Mouse (Mus musculus): ENCODE results near the gene Mxra7.
"Not testable (repeated sequence)": the region's sequence is repeated elsewhere in the genome, so short reads cannot be mapped to it uniquely, and the experiment has no call there.

Mxra7 gene

DNA sequence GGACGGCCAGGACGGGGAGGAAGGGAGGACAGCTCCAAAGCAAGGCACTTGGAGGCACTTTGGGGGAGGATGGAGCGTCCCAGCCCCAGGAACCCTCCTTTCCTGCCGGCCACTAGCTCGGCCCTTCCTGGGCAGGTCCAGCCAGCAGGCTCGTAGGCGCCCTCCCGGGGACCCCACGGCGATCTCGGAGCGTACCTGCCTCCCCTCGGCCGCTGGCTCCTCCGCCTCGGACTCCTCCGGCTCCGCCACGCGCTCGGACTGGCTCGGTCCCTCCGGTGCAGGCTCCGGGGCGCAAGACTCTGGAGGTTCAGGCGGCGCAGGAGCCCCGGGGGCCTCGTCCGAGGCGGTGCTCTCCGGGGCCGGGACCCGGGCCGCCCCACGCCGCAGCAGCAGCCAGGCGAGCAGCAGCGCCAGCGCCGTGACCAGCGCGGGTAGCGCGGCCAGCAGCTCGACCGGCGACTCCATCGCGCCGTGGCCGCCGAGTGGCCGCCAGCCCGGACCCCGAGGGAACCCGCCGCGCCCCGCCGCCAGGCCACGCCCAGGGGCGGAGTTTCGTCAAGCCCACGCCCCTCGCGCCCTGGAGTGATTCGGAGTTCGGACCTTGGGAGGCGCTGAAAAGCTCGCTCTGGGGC, at the start of gene Mxra7:
Mxra7 (minus strand) TSS at position 513 of the 632 bp plus-strand sequence.
- DNase-seq (ENCODE audit: low spot score in 2 of 2), result peak; percentile 34 to 56

- no peak for DNase-seq (ENCODE audit: low spot score in 2 of 2)
Measured at GRCm38 (mm10) chr11:116873987-116874386, 46.1 kb upstream of the Mxra7 start.

DNA sequence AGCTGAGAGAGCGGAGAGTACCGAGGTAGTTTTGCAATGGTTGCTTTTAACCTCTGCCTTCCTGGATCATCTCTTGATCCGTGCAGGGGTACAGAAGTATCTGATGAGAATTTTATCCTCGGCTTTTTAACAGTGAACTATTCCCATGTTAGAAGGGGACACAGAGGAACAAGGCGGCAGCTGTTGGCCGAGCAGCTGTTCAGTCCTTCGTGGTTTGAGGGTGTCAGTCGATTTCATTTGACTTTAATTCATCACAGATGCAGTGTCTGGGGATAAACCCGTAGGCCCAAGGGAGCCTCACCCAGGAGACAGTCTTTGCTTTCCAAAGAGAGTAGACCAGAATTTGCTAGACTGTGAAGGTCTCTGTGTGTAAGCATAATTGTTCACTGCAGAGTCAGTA, 43.7 kb upstream of the Mxra7 start:
- DNase-seq (ENCODE audit: low spot score in 2 of 2), result no peak

DNA sequence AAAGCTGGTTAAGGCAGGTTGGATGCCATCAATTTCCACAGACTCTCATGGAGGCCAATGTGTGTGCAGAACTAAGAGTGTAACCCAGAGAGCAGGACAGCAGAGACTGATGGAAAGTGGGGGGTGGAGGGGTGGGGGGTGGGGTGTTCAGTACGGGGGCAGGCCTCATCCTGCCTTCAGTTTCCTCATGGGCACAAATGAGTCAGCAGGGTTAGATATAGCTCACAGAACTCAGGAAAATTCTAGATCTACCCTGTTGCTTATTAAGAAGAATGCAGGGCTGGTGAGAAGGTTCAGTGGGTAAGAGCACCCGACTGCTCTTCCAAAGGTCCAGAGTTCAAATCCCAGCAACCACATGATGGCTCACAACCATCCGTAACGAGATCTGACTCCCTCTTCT, 41.8 kb upstream of the Mxra7 start:
- DNase-seq (ENCODE audit: low spot score in 2 of 2), result no peak

DNA sequence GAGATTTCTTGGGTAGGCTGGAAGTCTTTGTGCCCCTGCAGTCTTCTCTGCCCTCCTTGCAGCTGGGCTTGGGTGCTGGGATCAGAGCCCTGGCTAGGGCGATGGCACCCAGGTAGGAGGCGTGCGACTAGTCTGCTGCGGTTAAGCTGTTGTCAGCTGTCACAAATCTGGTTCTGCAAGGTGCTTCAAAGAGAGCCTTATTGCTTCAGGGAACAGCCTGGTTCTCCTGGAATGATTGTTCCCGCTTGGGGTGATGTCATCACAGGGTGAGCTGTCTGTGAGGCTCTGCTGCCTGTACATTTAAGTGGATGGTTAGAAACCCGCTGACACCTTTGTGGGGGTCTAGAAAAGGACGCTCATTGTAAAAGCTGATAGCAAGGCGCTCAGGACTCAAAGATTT, 41.4 kb upstream of the Mxra7 start:
- DNase-seq (ENCODE audit: low spot score in 2 of 2), result no peak

GRCm38 (mm10) chr11:116868129-116868528, 40.3 kb upstream of the Mxra7 start:
- no peak for DNase-seq (ENCODE audit: low spot score in 2 of 2)

GRCm38 (mm10) chr11:116865945-116866585, 38.2 kb upstream of the Mxra7 start:
- no peak for DNase-seq (ENCODE audit: low spot score in 2 of 2)

DNA sequence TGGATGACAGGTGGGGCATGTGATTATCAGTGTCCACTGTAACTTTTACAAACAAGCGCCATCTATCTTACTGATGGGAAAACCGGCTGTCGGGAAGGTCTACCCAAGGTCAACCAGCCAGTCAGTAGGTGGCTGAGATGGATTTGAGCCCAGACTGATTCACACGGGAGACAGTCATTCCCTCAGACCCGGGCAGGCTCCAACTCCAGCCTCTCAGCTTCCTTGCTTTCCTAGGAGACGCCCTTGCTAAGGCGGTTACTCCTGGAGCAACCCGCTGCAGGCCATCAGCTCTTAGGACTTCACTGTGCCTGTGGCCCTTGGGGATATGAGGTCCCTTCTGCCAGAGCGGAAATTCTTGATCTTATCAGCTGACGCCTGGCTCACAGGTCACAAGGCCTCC, 36.6 kb upstream of the Mxra7 start:
- no peak for DNase-seq (ENCODE audit: low spot score in 2 of 2)

DNA sequence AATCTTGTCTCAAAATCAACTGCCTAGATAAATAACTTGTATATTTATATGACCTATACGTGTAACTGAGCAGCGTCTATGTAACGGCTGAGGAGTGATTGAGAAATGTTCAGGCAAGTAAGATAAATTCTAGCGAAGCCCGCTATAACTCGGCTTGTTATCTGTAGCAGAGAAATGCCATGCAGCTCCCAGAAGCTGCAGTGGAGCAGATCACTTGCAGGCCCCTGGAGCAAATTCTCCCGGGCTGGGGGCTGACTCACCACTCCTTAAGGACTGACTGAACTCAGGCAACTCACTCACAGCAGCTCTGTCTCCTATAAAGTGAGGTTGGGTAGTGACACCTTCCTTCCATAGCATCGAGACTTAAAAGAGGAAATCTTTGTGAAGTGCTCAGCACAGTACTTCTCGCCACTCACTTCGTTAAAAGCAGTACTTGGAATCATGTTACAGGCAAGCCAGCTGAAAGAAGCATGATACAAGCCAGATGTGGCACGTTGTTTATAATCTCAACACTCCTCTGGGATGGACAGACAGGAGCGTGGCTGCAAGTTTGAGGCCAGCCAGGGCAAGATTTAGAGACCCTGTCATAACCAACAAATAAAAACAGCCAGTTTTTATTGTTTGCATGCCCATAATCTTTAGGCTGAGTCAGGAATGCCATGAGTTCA, 29.5 kb upstream of the Mxra7 start:
- no peak for DNase-seq (ENCODE audit: low spot score in 2 of 2)

DNA sequence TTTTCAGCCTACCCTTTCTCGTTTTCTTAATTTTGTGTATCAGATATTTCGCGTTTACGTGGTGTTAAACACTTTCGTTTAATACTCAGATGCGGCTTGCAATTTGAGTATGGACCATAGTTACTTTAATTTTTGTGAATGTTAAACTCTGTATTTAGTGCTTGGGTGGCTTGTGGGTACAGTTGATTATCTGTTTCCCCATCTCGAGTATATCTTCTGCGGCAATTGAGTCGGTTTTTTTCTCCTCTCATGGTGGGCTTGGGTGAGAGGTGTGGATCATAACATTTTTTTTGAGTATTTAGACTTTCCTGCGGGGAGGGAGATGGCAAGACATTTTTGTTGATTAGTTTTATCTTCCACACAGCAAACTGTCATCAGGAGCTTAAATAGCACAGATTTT, 26.4 kb upstream of the Mxra7 start:
- DNase-seq (ENCODE audit: low spot score in 2 of 2), result no peak

DNA sequence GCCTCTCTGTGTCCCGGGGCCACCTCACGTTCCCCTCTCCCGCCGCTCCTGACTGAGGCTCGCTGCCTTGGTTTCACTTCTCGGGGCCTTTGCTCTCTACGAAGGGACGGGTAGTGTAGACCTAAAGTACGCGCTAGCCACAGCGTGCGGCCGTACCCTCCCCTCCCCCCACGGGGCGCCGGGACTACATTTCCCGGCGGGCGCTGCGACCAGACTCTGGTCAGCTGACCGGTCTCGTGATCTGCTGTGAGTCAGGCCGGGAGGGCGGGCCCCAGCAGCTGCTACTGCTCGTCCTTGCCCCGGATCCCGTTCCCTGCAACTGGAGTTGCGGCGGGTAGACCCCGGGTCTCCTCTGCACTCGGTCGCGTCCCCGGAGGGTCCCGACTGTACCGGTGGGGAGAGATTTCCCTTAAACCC, 25.7 kb upstream of the Mxra7 start:
- DNase-seq (ENCODE audit: low spot score in 2 of 2), result peak; percentile 92 to 96

GRCm38 (mm10) chr11:116852891-116853511, 25.2 kb upstream of the Mxra7 start, which contains the start of gene Srsf2:
Gene Srsf2, minus strand, starts transcription at chr11:116853094.
- DNase-seq (ENCODE audit: low spot score in 2 of 2), result peak; percentile 95 to 96

- DNase-seq (ENCODE audit: low spot score in 2 of 2), result peak; percentile 68 to 77
Measured at GRCm38 (mm10) chr11:116852291-116852890, 24.5 kb upstream of the Mxra7 start, which contains the start of gene Mfsd11. Gene Mfsd11, plus strand, starts transcription at chr11:116852440.

GRCm38 (mm10) chr11:116851576-116852290, 23.9 kb upstream of the Mxra7 start:
- DNase-seq (ENCODE audit: low spot score in 2 of 2), result no peak

DNA sequence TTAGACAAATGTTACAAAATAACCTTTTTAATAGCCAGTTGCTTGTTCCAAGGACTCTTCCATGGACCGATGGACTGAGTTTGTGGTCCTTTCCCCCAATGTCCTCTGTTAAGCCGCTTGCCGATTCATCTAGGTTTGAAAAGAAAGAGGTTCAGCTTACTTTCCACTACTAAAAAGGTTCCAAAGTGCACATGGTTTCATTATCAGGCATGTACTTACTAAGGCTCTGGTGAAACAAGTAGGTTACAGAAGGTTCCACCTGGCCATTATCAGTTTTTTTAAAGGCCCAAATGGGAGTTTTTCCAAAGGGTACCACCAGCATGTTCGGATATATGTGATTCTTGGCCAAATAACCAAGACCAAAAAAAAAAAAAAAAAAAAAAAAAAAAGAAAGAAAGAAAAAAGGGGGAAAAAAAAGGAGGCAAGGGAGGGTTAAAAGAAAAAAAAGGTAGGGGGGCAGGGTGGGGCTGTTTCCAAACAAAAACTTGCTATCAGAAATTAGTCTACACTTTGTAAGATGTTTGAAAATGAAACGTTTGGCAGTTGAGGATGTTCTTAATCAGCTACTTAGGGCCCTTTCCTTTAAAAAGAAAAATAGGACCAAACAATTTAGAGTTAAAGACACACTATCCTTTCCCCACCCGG, 23.1 kb upstream of the Mxra7 start:
- DNase-seq (ENCODE audit: low spot score in 2 of 2), result no peak

DNA sequence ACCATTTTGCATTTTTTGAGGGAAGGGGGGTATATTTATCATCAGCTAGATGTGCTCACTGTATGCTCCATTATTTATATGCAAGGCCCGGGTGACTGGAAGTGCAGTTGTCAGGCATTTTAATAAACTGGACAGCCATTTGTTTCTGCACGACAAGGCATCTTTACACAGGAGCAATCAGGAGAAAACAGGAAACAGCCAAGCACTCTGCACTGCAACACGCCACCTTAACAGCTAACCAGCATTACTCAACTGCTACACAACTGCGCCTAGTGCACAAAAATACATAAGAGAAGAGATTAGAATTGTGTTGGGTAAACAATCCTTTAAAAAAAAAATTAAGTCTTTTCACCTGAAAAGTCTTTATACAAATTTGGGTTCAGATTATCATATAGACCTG, 22.2 kb upstream of the Mxra7 start:
- no peak for DNase-seq (ENCODE audit: low spot score in 2 of 2)

DNA sequence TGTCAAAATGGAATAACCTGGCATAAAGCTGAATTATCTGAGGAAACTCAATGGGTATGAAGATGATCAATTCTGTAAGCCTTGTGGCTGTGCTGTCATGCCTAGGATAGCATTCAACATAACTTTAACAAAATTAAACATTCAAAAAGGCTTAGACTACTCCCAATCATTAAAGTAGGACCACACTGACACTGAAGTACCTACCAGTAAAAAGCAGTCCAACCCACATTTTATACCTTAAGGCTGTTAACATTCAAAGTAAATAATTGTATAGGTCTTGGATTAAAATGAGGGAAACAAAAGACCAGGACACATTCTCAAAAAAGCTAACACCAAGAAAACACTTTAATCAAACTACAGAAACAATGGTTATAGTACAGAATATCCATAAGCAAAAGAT, 21.7 kb upstream of the Mxra7 start:
- DNase-seq (ENCODE audit: low spot score in 2 of 2), result no peak

DNA sequence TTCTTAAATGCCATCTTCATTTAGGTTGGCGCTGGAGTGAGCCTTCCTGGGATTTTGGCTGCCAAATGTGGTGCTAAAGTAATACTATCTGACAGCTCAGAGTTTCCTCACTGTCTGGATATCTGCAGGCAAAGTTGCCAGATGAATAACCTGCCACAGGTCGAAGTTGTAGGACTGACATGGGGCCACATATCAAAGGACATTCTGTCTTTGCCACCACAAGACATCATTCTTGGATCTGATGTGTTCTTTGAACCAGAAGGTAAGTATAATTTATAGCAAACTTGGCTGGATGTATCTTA, 21.0 kb upstream of the Mxra7 start:
- DNase-seq (ENCODE audit: low spot score in 2 of 2), result not testable (repeated sequence)

DNA sequence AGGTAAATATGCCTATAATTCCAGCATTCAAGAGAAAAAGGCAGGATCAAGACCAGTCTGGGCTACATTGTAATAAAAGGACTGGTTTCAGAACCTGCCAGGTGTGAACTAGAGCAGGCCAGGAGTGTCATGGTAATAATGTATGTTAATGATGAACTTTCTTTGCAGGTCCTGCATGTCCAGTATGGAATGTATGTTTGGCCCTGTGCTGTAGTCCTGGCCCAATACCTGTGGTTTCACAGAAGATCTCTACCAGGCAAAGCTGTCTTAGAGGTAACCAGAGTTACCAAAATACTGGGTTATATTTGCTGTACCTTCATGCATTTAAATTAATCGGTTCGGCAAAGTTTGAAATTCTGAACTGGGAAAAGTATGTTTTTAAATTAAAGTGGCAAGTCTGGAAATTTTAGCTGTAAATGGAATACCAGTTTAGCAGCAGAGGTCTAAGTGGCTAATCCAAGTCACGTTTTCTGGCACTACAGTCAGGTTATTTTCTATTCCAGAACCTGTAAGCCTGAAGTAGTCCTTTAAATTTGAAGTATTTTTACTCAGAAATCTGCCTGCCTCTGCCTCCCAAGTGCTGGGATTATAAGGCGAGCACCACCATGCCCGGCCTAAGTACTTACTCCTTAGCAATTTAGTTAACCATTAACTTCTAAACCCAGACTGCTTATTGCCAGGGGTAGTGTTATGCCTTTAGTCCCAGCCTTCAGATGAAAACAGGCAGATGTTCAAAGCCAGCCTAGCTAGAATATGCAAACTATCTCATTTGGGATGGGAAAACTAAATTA, 20.4 kb upstream of the Mxra7 start:
- no peak for DNase-seq (ENCODE audit: low spot score in 2 of 2)
